Mouse (Mus musculus) limb, embryonic 12.5 days (tissue): Measurements from ENCODE around the gene Fgfrl1. TPM values are rescaled to one million over a fixed set of nuclear protein-coding genes. Genes with fewer than 3 reads are reported as not detected.

Experiments
- ATAC-seq: fragments of 200-750 bp; cut with Nextera tagmentation; 2 replicates; pipeline ENCODE4 v1.8.0; 2017; ENCODE audit warnings: low read depth, moderate TSS enrichment; ENCODE audit not compliant: insufficient number of reproducible peaks, insufficient read depth, low FRiP score, low TSS enrichment
- H3K27ac ChIP-seq: fragments of 300-500 bp; sonication (generic); 2 replicates; pipeline ENCODE4 v1.5.1; 2016; ENCODE audit warnings: mild to moderate bottlenecking, moderate library complexity
- H3K27me3 ChIP-seq: fragments of 300-500 bp; sonication (generic); 2 replicates; pipeline ENCODE4 v1.6.1; 2016; ENCODE audit warnings: mild to moderate bottlenecking, moderate library complexity
- H3K36me3 ChIP-seq: fragments of 300-500 bp; sonication (generic); 2 replicates; pipeline ENCODE4 v1.6.1; 2016; ENCODE audit warnings: mild to moderate bottlenecking, moderate library complexity
- H3K4me1 ChIP-seq: fragments of 300-500 bp; sonication (generic); replicated peaks from 2 replicates; pipeline ENCODE4 v1.6.1; 2016
- H3K4me2 ChIP-seq: fragments of 300-500 bp; sonication (generic); 2 replicates; pipeline ENCODE4 v1.6.1; 2016; ENCODE audit warnings: mild to moderate bottlenecking, moderate library complexity
- H3K4me3 ChIP-seq: fragments of 300-500 bp; sonication (generic); replicated peaks from 2 replicates; pipeline ENCODE4 v1.5.1; 2016; ENCODE audit warnings: mild to moderate bottlenecking
- H3K9ac ChIP-seq: fragments of 300-500 bp; sonication (generic); replicated peaks from 2 replicates; pipeline ENCODE4 v1.6.1; 2016; ENCODE audit warnings: mild to moderate bottlenecking, moderate library complexity
- H3K9me3 ChIP-seq: fragments of 300-500 bp; sonication (generic); 2 replicates; pipeline ENCODE4 v1.6.1; 2016; ENCODE audit warnings: mild to moderate bottlenecking, moderate library complexity
- WGBS: fragments of 180-500 bp; shearing (Covaris S2); methylation state at CpG from one replicate; pipeline ENCODE4 v1.1.7; 2016; 5-methylcytosine and 5-hydroxymethylcytosine counted together
- polyA plus RNA-seq: library from polyadenylated mRNA; unstranded; fragments of >200 nt; fragmentation: Nextera tagmentation; extraction: Ambion mirVana; gene quantifications from 2 replicates; pipeline ENCODE4 v1.2.1, GENCODE M21; 2016

The Fgfrl1 gene
- polyA plus RNA-seq, 1 experiment from 2014 or later: 55.2 TPM

- ATAC-seq: no peak
- no peak overlapping the region for H3K4me2 ChIP-seq
- 51% methylated on average over 3 of the region's 3 CpGs for WGBS
These were observed 12.3 kb upstream of the Fgfrl1 start for GRCm38 (mm10) chr5:108679909-108680308.

GRCm38 (mm10) chr5:108680871-108681270 is 11.3 kb upstream of the Fgfrl1 start:
- 91% methylated on average over 6 of the region's 6 CpGs for WGBS
- H3K9ac ChIP-seq: no peak overlapping the region
- peaks cover 12% of the 10 kb centered on the region; the same call in 1 of the 2 replicates for H3K36me3 ChIP-seq
- no peaks in the 10 kb centered on the region for H3K9me3 ChIP-seq
- no peak for ATAC-seq
- no peaks in the 10 kb centered on the region for H3K27me3 ChIP-seq
- H3K27ac ChIP-seq: no peak overlapping the region
- no peak overlapping the region for H3K4me3 ChIP-seq
- peaks cover 16% of the 10 kb centered on the region for H3K4me1 ChIP-seq
- H3K4me2 ChIP-seq: no peak overlapping the region

More at GRCm38 (mm10) chr5:108679909-108680308, 12.3 kb upstream of the Fgfrl1 start:
- Histone ChIP-seq H3K4me3 (no peak overlapping the region), H3K9me3 (no peaks in the 10 kb centered on the region), H3K36me3 (0 out of 2 replicates have a peak, but pooled peaks cover 7% of the 10 kb centered on the region), H3K27me3 (no peaks in the 10 kb centered on the region), H3K27ac (no peak overlapping the region), H3K4me1 (peaks cover 18% of the 10 kb centered on the region), H3K9ac (no peak overlapping the region)

GRCm38 (mm10) chr5:108689091-108689490 is 3.1 kb upstream of the Fgfrl1 start:
- Histone ChIP-seq H3K27ac (no peak overlapping the region), H3K27me3 (peaks cover 9% of the 10 kb centered on the region; the same call in 1 of the 2 replicates), H3K4me3 (no peak overlapping the region), H3K9me3 (no peaks in the 10 kb centered on the region), H3K36me3 (peaks cover 11% of the 10 kb centered on the region; the same call in 1 of the 2 replicates), H3K4me2 (no peak overlapping the region), H3K9ac (no peak overlapping the region), H3K4me1 (peaks cover 20% of the 10 kb centered on the region)
- WGBS: 76% methylated on average over 5 of the region's 5 CpGs
- ATAC-seq: no peak

- H3K9me3 ChIP-seq: no peaks in the 10 kb centered on the region
- peaks cover 9% of the 10 kb centered on the region; the same call in 1 of the 2 replicates for H3K27me3 ChIP-seq
- H3K4me1 ChIP-seq: peaks cover 33% of the 10 kb centered on the region
- H3K4me3 ChIP-seq: no peak overlapping the region
- no peak overlapping the region for H3K27ac ChIP-seq
- WGBS: 70% methylated on average over 4 of the region's 4 CpGs
- H3K9ac ChIP-seq: no peak overlapping the region
- H3K4me2 ChIP-seq: no peak overlapping the region
- no peak for ATAC-seq
- peaks cover 12% of the 10 kb centered on the region for H3K36me3 ChIP-seq
These were observed 1.0 kb upstream of the Fgfrl1 start for GRCm38 (mm10) chr5:108691152-108691551.

- Histone ChIP-seq H3K27ac (peak overlapping the region; percentile 77), H3K4me1 (peaks cover 61% of the 10 kb centered on the region), H3K27me3 (peaks cover 9% of the 10 kb centered on the region; the same call in 1 of the 2 replicates), H3K36me3 (peaks cover 18% of the 10 kb centered on the region), H3K9me3 (no peaks in the 10 kb centered on the region), H3K4me2 (peak overlapping the region; percentile 75), H3K9ac (peak overlapping the region; percentile 93), H3K4me3 (peak overlapping the region; percentile 93)
- peak; percentile 90 for ATAC-seq
- WGBS: 2% methylated on average over 35 of the region's 43 CpGs
These were observed 1.7 kb downstream of the Fgfrl1 start for GRCm38 (mm10) chr5:108693872-108694288.

GRCm38 (mm10) chr5:108694352-108695261 is 2.4 kb downstream of the Fgfrl1 start:
- peaks cover 23% of the 10 kb centered on the region for H3K36me3 ChIP-seq
- peak; percentile 57 for ATAC-seq

GRCm38 (mm10) chr5:108695861-108696260 is 3.7 kb downstream of the Fgfrl1 start:
- peak overlapping the region; percentile 75 for H3K4me2 ChIP-seq

More at GRCm38 (mm10) chr5:108694352-108695261, 2.4 kb downstream of the Fgfrl1 start:
- H3K27me3 ChIP-seq: peaks cover 9% of the 10 kb centered on the region; the same call in 1 of the 2 replicates
- peak overlapping the region; percentile 75 for H3K4me2 ChIP-seq
- peak overlapping the region; percentile 93 for H3K9ac ChIP-seq
- H3K27ac ChIP-seq: peak overlapping the region; percentile 77
- peak overlapping the region; percentile 93 for H3K4me3 ChIP-seq
- H3K4me1 ChIP-seq: peaks cover 68% of the 10 kb centered on the region
- under 1% methylated on average over 81 of the region's 99 CpGs for WGBS
- H3K9me3 ChIP-seq: no peaks in the 10 kb centered on the region

GRCm38 (mm10) chr5:108696542-108696941 is 4.4 kb downstream of the Fgfrl1 start:
- H3K4me3 ChIP-seq: peak overlapping the region; percentile 93; the same call in 1 of the 2 replicates
- H3K27ac ChIP-seq: peak overlapping the region; percentile 94
- H3K27me3 ChIP-seq: peaks cover 9% of the 10 kb centered on the region; the same call in 1 of the 2 replicates
- H3K36me3 ChIP-seq: peaks cover 25% of the 10 kb centered on the region
- ATAC-seq: no peak
- 73% methylated on average over 3 of the region's 3 CpGs for WGBS
- peaks cover 87% of the 10 kb centered on the region for H3K4me1 ChIP-seq
- no peak overlapping the region for H3K9ac ChIP-seq
- no peaks in the 10 kb centered on the region for H3K9me3 ChIP-seq
- peak overlapping the region; percentile 75 for H3K4me2 ChIP-seq

More at GRCm38 (mm10) chr5:108695861-108696260, 3.7 kb downstream of the Fgfrl1 start:
- WGBS: 95% methylated on average over 12 of the region's 12 CpGs
- no peaks in the 10 kb centered on the region for H3K9me3 ChIP-seq
- peak overlapping the region; percentile 94; the same call in 1 of the 2 replicates for H3K27ac ChIP-seq
- H3K4me3 ChIP-seq: peak overlapping the region; percentile 93
- no peak for ATAC-seq
- H3K27me3 ChIP-seq: peaks cover 9% of the 10 kb centered on the region; the same call in 1 of the 2 replicates
- peaks cover 20% of the 10 kb centered on the region for H3K36me3 ChIP-seq
- H3K9ac ChIP-seq: peak overlapping the region; percentile 93; the same call in 1 of the 2 replicates
- H3K4me1 ChIP-seq: peaks cover 81% of the 10 kb centered on the region

- peaks cover 86% of the 10 kb centered on the region for H3K4me1 ChIP-seq
- H3K27ac ChIP-seq: peak overlapping the region; percentile 94
- peaks cover 33% of the 10 kb centered on the region for H3K36me3 ChIP-seq
- H3K4me3 ChIP-seq: peak overlapping the region; percentile 11
- 25% methylated on average over 4 of the region's 4 CpGs for WGBS
- peaks cover 9% of the 10 kb centered on the region; the same call in 1 of the 2 replicates for H3K27me3 ChIP-seq
- ATAC-seq: no peak
- peak overlapping the region; percentile 75 for H3K4me2 ChIP-seq
- no peak overlapping the region; the same call in 1 of the 2 replicates for H3K9ac ChIP-seq
- H3K9me3 ChIP-seq: no peaks in the 10 kb centered on the region
These were observed 5.2 kb downstream of the Fgfrl1 start for GRCm38 (mm10) chr5:108697341-108697753.

- Histone ChIP-seq H3K36me3 (peaks cover 63% of the 10 kb centered on the region), H3K27ac (peak overlapping the region; percentile 94), H3K27me3 (no peaks in the 10 kb centered on the region), H3K4me2 (peak overlapping the region; percentile 42), H3K4me3 (no peak overlapping the region), H3K9me3 (no peaks in the 10 kb centered on the region), H3K4me1 (peaks cover 82% of the 10 kb centered on the region), H3K9ac (peak overlapping the region; percentile 34; the same call in 1 of the 2 replicates)
- WGBS: 28% methylated on average over 3 of the region's 3 CpGs
- ATAC-seq: peak; percentile 71
These were observed 8.2 kb downstream of the Fgfrl1 start for GRCm38 (mm10) chr5:108700346-108700745.
